Mouse (Mus musculus): Measurements from ENCODE around the gene Asxl2.

The Asxl2 gene

DNA sequence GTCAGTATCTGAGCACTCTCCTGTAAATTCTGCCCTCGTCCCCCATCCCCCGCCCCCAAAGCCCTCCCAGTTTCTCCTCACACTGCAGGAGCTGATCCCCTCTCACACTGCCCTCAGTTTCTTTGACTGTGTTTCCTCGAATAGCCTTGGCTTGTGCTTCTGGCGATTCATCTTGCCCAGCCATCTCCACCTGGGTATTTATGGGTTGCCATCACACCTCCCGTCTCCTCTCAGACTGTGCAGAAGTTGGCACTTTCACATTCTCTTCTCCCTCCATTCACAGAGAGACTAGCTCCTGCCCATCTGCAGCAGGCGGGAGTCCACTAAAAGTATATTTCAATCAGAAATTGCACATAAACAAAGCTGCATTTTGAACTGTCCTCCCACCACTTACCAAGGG, 120.1 kb downstream of the Asxl2 start:
- DNase-seq (ENCODE audit: low read depth), result no peak

DNA sequence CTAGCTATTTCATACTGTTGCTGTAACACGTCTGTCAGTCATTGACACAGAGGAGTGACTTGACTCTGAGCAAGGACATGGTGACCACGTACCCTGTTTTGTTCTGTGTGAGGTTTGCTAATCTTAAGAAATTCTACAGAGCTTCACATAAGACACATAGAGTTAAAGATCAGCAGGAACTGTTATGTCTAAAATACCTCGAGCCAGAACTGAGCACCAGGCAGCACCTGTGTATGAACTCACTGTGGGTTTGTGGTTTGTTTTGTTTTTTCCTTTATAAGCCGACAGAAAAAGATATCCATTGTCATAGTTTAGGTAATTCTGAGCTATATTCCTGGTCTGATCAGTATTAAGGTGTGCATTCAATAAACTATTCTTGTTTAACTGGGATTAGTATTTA, 120.8 kb downstream of the Asxl2 start:
- DNase-seq (ENCODE audit: low read depth), result no peak

DNA sequence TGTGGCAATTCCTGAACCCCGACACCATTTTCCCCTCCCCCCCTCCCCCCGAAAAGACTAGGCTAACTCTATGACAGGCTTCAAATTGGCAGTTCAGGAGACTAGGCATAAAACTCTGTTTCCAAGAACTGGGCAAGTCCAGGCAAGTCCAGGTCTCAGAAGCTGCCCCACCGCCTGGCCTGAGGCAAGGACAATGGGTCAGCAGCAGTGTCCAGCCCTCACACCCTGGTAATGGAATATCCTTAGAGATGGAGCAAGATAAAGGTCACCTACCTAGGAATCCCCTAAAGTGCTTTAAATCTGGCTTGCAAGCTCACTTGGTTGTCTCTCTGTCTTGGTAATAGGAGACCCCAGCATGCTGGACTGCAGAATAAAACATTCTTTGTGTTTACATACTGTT, 121.3 kb downstream of the Asxl2 start:
- no peak for DNase-seq (ENCODE audit: low read depth)

DNA sequence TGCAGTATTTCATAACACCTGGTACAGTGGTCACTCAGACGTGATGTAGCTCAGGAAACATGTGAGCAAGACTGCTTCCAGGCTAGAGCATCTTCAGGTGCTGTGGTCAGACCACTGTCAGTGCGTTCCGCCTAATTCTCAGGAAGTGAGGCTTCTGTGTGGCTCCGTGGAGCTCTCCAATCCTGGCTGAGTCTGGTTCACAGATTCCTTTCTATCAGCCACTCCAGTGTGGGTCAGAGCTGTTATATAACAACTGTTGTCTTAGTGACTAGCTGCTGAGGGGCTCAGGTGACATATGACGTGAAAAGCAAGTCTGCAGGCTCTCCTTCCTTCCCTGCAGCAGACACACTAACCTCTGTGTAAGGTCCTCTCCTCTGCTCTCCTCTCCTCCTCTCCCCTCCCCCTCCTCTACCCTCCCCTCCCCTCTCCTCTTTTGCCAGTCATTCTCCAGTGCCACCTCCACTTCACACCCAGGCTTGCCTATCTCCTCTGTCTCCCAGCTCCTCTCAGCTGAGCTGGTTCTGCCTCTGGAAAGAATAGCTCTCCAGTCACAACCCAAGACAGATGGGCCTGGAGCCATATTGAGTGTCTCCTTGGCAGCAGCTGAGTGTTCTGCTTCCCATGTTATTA, 122.0 kb downstream of the Asxl2 start:
- no peak for DNase-seq (ENCODE audit: low read depth)

DNA sequence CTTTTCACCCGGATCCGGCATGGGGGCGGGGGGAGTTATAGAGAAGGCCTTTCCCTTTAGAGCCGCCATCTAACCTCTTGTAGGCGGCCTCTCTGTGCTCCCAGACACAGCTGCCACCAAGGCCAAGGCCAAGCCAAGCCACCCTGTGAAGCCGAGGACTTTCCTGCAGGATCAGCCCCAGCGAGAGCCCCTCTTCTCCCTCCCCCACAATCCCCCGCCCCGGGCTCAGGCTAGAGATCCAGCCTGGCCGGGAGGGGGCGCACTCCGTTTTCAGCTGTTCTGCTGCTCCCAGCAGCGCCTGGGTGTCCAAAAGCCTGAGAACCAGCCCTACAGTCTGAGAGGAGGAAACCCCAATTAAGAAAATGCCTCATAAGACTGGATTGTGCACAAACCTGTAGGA, 123.6 kb downstream of the Asxl2 start:
- no peak for DNase-seq (ENCODE audit: low read depth)

All from fibroblast of lung, adult 2 months (primary cell).